Mouse (Mus musculus) stomach, postnatal 0 days (tissue): ENCODE data around the gene Mylk.

Source experiments
- CTCF ChIP-seq: IDR thresholded peaks from 2 replicates; pipeline ENCODE4 v1.5.1; 2016; ENCODE audit warnings: antibody characterized with exemption, low read depth, mild to moderate bottlenecking, moderate library complexity
- EP300 ChIP-seq: optimal IDR thresholded peaks from 2 replicates; pipeline ENCODE3; 2016; ENCODE audit warnings: antibody characterized with exemption

DNA sequence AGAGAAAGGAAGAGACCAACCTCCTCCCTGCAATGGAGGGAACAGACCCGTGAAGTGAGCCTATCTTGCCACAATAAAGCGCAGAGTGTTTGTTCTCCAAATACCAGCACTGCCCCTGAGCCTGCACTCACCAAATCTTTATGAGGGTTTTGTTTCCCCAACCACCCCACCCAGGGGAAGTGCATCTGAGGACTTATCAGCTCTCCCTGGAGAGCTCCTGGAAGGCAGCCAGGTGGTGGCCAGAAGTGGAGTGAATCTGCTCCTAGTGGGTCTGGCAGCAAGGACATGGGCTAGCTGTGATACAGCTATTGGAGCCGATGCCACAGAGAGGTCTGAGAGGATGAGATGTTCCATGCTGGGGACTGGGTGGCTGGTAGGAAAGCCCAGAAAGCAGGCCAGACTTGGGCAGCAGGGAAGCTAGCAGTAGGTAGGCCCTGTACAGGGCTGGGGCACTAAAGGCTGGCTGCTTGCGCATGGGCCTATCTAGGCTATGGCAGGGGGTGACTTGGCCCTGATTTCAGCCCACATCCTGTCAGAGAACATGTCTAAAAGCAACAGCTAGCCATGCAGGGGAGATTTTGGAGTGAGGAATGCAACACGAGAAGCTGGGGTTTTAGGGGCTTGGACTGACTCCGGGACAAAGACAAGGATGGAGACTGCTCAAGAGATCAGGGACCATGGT is 180.1 kb downstream of the Mylk start:
- no peak for TF ChIP-seq EP300
- no peak for TF ChIP-seq CTCF
